Mouse (Mus musculus) stomach, embryonic 16.5 days (tissue): Measurements from ENCODE around the gene Trim72. TPM values are rescaled to one million over a fixed set of nuclear protein-coding genes. Genes with fewer than 3 reads are reported as not detected.

Source experiments
- ATAC-seq: fragments of 200-750 bp; cut with Nextera tagmentation; 2 replicates; pipeline ENCODE4 v1.8.0; 2017; ENCODE audit warnings: moderate number of reproducible peaks, moderate TSS enrichment; ENCODE audit not compliant: insufficient read depth, low FRiP score
- H3K27ac ChIP-seq: fragments of 300-500 bp; sonication (generic); 2 replicates; pipeline ENCODE4 v1.5.1; 2014; ENCODE audit warnings: low read length
- H3K27me3 ChIP-seq: fragments of 300-500 bp; sonication (generic); 2 replicates; pipeline ENCODE4 v1.6.1; 2014; ENCODE audit warnings: low read length, control low read depth, mixed read lengths; ENCODE audit not compliant: control insufficient read depth, insufficient read depth
- H3K36me3 ChIP-seq: fragments of 300-500 bp; sonication (generic); 2 replicates; pipeline ENCODE4 v1.6.1; 2014; ENCODE audit warnings: low read length; ENCODE audit not compliant: control insufficient read depth, insufficient read depth
- H3K4me1 ChIP-seq: fragments of 300-500 bp; sonication (generic); 2 replicates; pipeline ENCODE4 v1.6.1; 2014; ENCODE audit warnings: low read length, control low read depth, mixed read lengths; ENCODE audit not compliant: control insufficient read depth, insufficient read depth
- H3K4me2 ChIP-seq: fragments of 300-500 bp; sonication (generic); 2 replicates; pipeline ENCODE4 v1.6.1; 2014; ENCODE audit warnings: low read depth, low read length, mixed read lengths
- H3K4me3 ChIP-seq: fragments of 300-500 bp; sonication (generic); replicated peaks from 2 replicates; pipeline ENCODE4 v1.5.1; 2014; ENCODE audit warnings: mild to moderate bottlenecking, low read length
- H3K9ac ChIP-seq: fragments of 300-500 bp; sonication (generic); 2 replicates; pipeline ENCODE4 v1.6.1; 2014; ENCODE audit warnings: low read length
- H3K9me3 ChIP-seq: fragments of 300-500 bp; sonication (generic); replicated peaks from 2 replicates; pipeline ENCODE4 v1.6.1; 2016; ENCODE audit warnings: low read length, control low read depth; ENCODE audit not compliant: control insufficient read depth
- WGBS: fragments of 180-500 bp; shearing (Covaris S2); extraction: QIAGEN DNeasy Blood & Tissue Kit; methylation state at CpG from one replicate; pipeline ENCODE4 v1.1.7; 2014; 5-methylcytosine and 5-hydroxymethylcytosine counted together
- polyA plus RNA-seq: library from polyadenylated mRNA; unstranded; fragments of >200 nt; fragmentation: Nextera tagmentation; extraction: Ambion mirVana; gene quantifications from 2 replicates; pipeline ENCODE4 v1.2.1, GENCODE M21; 2015

Gene Trim72
- polyA plus RNA-seq, 1 experiment from 2014 or later: 1.9 TPM

DNA sequence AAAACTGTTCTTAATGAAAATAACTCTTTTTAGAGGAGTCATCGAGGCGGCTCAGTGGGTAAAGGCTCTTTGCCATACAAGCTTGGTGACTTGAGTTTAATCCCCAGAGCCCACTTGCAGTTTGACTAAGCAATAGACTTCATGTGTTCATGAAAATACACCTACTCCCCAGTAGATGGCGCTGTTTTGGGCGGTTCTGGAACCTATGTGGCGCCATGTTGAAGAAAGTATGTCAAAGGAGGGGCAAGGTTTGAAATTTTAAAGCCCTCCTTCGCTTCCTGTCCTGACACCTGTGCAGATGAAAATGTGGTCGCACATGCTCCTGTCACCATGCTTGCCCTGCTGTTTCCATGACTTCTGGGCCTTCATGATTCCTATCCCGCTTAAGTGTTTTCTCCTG is 19.2 kb downstream of the Trim72 start:
- Histone ChIP-seq H3K4me2 (no peak overlapping the region), H3K9me3 (no peaks in the 10 kb centered on the region)
- 64% methylated on average over 8 of the region's 8 CpGs for WGBS

DNA sequence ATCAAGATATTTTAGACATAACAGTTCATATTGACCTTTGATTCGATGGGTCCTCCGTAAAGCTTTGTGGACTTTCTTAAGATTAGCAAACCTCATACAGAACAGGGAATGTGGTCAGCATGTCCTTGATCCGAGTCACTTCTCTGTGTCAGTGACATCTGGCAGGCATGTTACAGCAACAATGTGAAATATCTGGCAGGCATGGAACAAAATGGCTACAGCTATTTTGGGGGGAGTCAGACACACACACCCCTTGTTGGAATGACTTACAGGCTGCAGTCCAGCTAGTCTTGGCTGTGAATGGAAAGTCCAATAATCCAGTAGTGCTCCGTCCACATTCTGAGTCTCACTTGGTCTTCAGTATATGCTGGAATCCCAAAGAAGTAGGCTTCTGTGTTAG is 19.8 kb downstream of the Trim72 start:
- no peak for ATAC-seq
- Histone ChIP-seq H3K4me3 (no peak overlapping the region), H3K9me3 (no peaks in the 10 kb centered on the region), H3K27ac (no peak overlapping the region), H3K4me2 (no peak overlapping the region), H3K9ac (no peak overlapping the region), H3K36me3 (no peaks in the 10 kb centered on the region), H3K4me1 (no peaks in the 10 kb centered on the region), H3K27me3 (no peaks in the 10 kb centered on the region)
- WGBS: 85% methylated on average over 4 of the region's 4 CpGs

More for the DNA sequence above, 19.2 kb downstream of the Trim72 start:
- Histone ChIP-seq H3K36me3 (no peaks in the 10 kb centered on the region), H3K4me1 (no peaks in the 10 kb centered on the region), H3K9ac (no peak overlapping the region), H3K27me3 (no peaks in the 10 kb centered on the region), H3K4me3 (no peak overlapping the region), H3K27ac (no peak overlapping the region)
- ATAC-seq: no peak

DNA sequence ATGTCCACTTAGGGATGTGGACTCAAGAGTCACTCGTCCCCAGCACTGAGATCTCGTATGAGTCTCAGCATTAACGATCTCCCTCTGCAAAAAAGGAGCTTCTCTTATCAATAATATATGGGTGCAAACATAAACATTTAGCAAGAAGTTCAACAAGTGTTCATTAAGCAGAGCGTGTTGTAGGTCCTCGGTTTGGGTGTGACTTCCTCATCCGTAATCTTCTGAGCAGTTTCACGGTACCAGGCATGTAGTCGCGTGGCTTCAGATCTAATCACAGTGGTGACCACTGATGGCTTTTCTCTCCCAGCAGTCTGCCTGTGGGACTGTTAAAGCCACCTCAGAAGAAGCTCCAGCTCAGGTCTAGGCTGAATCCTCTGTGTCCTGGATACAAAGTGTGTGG is 20.6 kb downstream of the Trim72 start:
- no peaks in the 10 kb centered on the region for H3K27me3 ChIP-seq
- H3K4me2 ChIP-seq: no peak overlapping the region
- no peak overlapping the region for H3K27ac ChIP-seq
- H3K9ac ChIP-seq: no peak overlapping the region
- H3K4me3 ChIP-seq: no peak overlapping the region
- no peaks in the 10 kb centered on the region for H3K9me3 ChIP-seq
- ATAC-seq: no peak
- WGBS: 74% methylated on average over 9 of the region's 9 CpGs
- no peaks in the 10 kb centered on the region for H3K36me3 ChIP-seq
- no peaks in the 10 kb centered on the region for H3K4me1 ChIP-seq

DNA sequence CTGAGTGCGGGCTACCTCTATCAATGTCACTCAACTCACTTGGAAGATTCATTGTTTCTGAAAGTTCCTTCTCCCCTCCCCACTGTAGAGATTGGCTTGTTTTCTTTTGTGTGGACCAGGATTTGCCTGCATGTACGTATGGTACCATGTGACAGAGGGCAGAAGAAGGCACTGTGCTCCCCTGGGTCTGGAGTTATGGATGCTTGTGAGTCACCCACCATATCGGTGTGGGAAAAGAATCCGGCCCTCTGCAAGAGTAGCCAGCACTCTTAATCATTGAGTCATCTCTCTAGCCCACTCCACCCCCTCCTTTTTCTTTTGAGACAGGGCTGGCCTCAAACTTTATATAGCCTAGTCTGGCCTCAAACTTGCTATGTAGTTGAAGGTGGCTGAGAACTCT is 21.2 kb downstream of the Trim72 start:
- 76% methylated on average over 4 of the region's 4 CpGs for WGBS
- H3K27me3 ChIP-seq: no peaks in the 10 kb centered on the region
- H3K9ac ChIP-seq: no peak overlapping the region
- no peak overlapping the region for H3K4me2 ChIP-seq
- H3K27ac ChIP-seq: no peak overlapping the region
- no peaks in the 10 kb centered on the region for H3K36me3 ChIP-seq
- H3K9me3 ChIP-seq: no peaks in the 10 kb centered on the region
- ATAC-seq: no peak
- H3K4me3 ChIP-seq: no peak overlapping the region
- no peaks in the 10 kb centered on the region for H3K4me1 ChIP-seq

DNA sequence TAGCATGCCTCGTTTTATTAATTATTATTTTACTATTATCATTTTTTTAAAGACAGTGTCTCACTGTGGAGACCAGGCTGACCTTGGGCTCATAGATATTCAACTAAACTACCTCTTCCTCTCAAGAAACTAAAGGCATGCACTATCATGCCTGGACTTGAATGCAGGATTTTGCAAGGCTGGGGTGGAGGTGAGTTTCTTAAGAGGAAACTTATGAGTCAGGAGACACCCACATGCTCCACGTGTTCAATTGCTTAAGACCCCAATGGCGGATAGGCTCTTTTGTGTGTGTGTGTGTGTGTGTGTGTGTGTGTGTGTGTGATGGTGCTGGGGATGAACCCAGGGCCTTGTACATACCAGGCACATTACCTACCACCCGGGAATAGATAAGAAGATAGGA is 21.6 kb downstream of the Trim72 start:
- H3K4me1 ChIP-seq: no peaks in the 10 kb centered on the region
- H3K27me3 ChIP-seq: no peaks in the 10 kb centered on the region
- H3K9me3 ChIP-seq: no peaks in the 10 kb centered on the region
- WGBS: 70% methylated on average over 4 of the region's 4 CpGs
- H3K9ac ChIP-seq: no peak overlapping the region
- H3K36me3 ChIP-seq: no peaks in the 10 kb centered on the region
- H3K27ac ChIP-seq: no peak overlapping the region
- H3K4me3 ChIP-seq: no peak overlapping the region
- no peak overlapping the region for H3K4me2 ChIP-seq
- peak; percentile 17; the same call in 1 of the 2 replicates for ATAC-seq

DNA sequence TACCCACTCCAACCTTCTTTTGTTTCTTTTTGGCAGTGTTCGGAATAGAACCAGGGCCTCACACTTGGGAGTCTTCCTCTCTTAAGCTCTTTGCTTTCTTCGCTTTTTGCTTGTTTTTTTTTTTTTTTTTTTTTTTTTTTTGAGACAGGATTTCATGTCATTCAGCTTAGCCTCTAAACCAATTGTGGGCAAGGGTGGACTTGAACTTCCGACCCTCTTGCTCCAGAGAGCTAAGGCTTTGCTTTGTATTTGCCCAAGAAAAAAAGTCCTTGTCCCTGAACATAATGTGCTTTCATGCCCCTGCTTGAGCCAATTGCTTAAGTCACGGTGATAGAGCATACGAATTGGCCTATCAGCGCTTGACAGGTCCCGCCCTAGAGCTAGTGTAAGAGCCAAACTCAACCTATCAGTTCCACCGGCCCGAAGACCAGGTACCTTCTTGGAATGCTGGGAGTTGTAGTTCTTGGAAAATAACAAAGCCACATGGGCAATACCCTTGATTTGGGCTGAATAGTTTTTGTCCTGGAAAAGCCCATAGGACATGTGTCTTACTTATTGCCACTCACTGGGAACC is 27.7 kb downstream of the Trim72 start:
- no peak overlapping the region for H3K4me3 ChIP-seq
- WGBS: 40% methylated on average over 9 of the region's 9 CpGs
- no peak overlapping the region for H3K9ac ChIP-seq
- H3K4me2 ChIP-seq: no peak overlapping the region
- H3K4me1 ChIP-seq: no peaks in the 10 kb centered on the region
- peak; percentile 85; the same call in 1 of the 2 replicates for ATAC-seq
- H3K36me3 ChIP-seq: no peaks in the 10 kb centered on the region
- no peaks in the 10 kb centered on the region for H3K27me3 ChIP-seq
- H3K27ac ChIP-seq: peak overlapping the region; percentile 80
- H3K9me3 ChIP-seq: no peaks in the 10 kb centered on the region

DNA sequence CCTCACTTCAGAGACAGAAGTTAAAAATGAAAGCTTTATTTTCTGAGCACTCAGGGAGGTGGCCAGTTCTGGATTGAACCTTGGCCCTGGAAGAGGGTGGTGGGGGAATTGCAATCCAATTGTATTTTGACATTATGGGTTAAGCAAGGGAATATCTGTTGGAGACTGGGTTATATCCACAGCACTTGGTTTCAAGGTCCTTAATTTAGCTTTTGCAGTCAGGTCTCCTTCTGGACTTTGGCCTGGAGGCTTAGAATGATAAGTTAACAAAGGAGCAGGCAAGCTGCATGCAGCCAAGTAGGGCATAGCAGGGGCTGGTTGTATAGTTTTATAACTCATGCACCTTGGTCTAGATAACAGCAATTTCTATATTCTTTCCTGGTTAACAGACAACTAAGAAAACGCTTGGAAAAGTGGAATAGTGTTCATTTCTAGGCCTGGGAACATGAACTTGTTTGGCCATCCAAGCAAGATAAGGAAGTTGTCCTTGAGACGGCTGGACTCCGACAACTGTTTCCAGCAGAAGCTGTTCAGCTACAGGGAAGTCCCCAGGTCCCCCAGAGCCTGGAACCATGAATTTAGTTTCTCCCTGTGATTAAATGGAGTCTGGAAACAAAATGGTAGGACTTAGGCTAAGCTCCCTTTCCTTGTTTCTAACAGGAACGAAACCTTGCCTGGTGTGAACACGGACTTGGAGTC is 28.7 kb downstream of the Trim72 start:
- no peak overlapping the region for H3K4me3 ChIP-seq
- H3K4me1 ChIP-seq: no peaks in the 10 kb centered on the region
- no peaks in the 10 kb centered on the region for H3K9me3 ChIP-seq
- no peak overlapping the region for H3K9ac ChIP-seq
- no peak overlapping the region for H3K4me2 ChIP-seq
- H3K36me3 ChIP-seq: no peaks in the 10 kb centered on the region
- H3K27me3 ChIP-seq: no peaks in the 10 kb centered on the region
- H3K27ac ChIP-seq: peak overlapping the region; percentile 80
- WGBS: 75% methylated on average over 5 of the region's 5 CpGs
- ATAC-seq: peak; percentile 85; the same call in 1 of the 2 replicates

DNA sequence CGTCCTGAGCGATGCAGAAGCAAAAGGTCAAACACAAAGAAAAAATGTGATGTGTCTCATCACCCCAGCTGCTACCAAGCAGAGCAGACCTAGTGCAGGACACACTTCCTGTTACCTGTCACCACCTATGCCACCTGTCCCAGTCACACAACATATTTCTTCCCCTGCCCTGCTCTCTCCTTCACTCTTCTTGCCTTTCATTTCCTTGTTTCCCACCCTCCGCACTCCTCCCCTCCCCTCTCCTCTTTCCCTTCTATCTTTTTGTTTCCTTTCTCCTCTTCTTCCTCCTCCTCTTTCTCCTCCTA is 29.2 kb downstream of the Trim72 start:
- H3K9ac ChIP-seq: no peak overlapping the region
- no peak for ATAC-seq
- H3K9me3 ChIP-seq: no peaks in the 10 kb centered on the region
- no peaks in the 10 kb centered on the region for H3K36me3 ChIP-seq
- H3K27ac ChIP-seq: peak overlapping the region; percentile 80
- H3K27me3 ChIP-seq: no peaks in the 10 kb centered on the region
- WGBS: 91% methylated on average over 3 of the region's 3 CpGs
- H3K4me3 ChIP-seq: no peak overlapping the region
- no peak overlapping the region for H3K4me2 ChIP-seq
- H3K4me1 ChIP-seq: no peaks in the 10 kb centered on the region

DNA sequence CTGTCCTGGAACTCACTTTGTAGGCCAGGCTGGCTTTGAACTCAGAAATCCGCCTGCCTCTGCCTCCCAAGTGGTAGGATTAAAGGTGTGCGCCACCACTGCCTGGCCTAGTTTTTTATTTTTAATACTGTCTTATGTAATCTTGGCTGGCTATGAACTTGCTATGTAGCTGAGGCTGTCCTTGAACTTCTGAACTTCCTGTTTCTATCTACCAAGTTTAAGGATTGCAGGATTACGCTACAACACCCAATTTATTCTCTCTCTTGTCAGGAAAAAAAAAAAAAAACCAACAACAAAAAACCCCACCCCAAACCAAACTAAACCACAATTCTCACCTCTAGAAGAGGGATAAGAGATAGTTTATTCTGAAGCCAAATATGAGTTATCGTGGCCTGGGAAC is 29.9 kb downstream of the Trim72 start:
- no peaks in the 10 kb centered on the region for H3K36me3 ChIP-seq
- 86% methylated on average over 4 of the region's 4 CpGs for WGBS

More for the DNA sequence above, 29.9 kb downstream of the Trim72 start:
- no peak for ATAC-seq
- no peaks in the 10 kb centered on the region for H3K9me3 ChIP-seq
- no peak overlapping the region for H3K9ac ChIP-seq
- H3K4me1 ChIP-seq: no peaks in the 10 kb centered on the region
- no peaks in the 10 kb centered on the region for H3K27me3 ChIP-seq
- H3K27ac ChIP-seq: no peak overlapping the region; the same call in 1 of the 2 replicates
- H3K4me2 ChIP-seq: no peak overlapping the region
- H3K4me3 ChIP-seq: no peak overlapping the region
